Mouse (Mus musculus): Measurements from ENCODE around the gene Zcchc2. TPM values are rescaled to one million over a fixed set of nuclear protein-coding genes. Genes with fewer than 3 reads are reported as not detected.

Gene Zcchc2
- total RNA-seq, 2 experiments from 2014 or later = 18.8 to 19.5 TPM

- no peak for DNase-seq (ENCODE audit: low spot score in 2 of 2)
Measured at GRCm38 (mm10) chr1:105988171-105988570, 2.0 kb upstream of the Zcchc2 start.

- no peak for DNase-seq (ENCODE audit: low spot score in 2 of 2)
Measured at GRCm38 (mm10) chr1:105988903-105989639, 1.1 kb upstream of the Zcchc2 start.

GRCm38 (mm10) chr1:105989640-105989984 is 594 bp upstream of the Zcchc2 start:
- DNase-seq (ENCODE audit: low spot score in 2 of 2) = no peak

- peak; percentile 20 to 41 for DNase-seq (ENCODE audit: low spot score in 2 of 2)
Measured at GRCm38 (mm10) chr1:105990911-105991761, 930 bp downstream of the Zcchc2 start.

- DNase-seq (ENCODE audit: low spot score in 2 of 2) = no peak
Measured at GRCm38 (mm10) chr1:105991931-105992837, 2.0 kb downstream of the Zcchc2 start.

- no peak for DNase-seq (ENCODE audit: low spot score in 2 of 2)
Measured at GRCm38 (mm10) chr1:105993196-105993595, 3.0 kb downstream of the Zcchc2 start.

- peak; percentile 73 to 75 for DNase-seq (ENCODE audit: low spot score in 2 of 2)
Measured at GRCm38 (mm10) chr1:105993601-105994209, 3.5 kb downstream of the Zcchc2 start.

GRCm38 (mm10) chr1:105995966-105996365 is 5.8 kb downstream of the Zcchc2 start:
- DNase-seq (ENCODE audit: low spot score in 2 of 2) = no peak

- no peak for DNase-seq (ENCODE audit: low spot score in 2 of 2)
Measured at GRCm38 (mm10) chr1:105997282-105997681, 7.1 kb downstream of the Zcchc2 start.

GRCm38 (mm10) chr1:105999802-106000201 is 9.6 kb downstream of the Zcchc2 start:
- no peak for DNase-seq (ENCODE audit: low spot score in 2 of 2)

GRCm38 (mm10) chr1:106007581-106007980 is 17.4 kb downstream of the Zcchc2 start:
- no peak for DNase-seq (ENCODE audit: low spot score in 2 of 2)

- DNase-seq (ENCODE audit: low spot score in 2 of 2) = no peak
Measured at GRCm38 (mm10) chr1:106011097-106011496, 20.9 kb downstream of the Zcchc2 start.

GRCm38 (mm10) chr1:106013759-106014158 is 23.6 kb downstream of the Zcchc2 start:
- no peak for DNase-seq (ENCODE audit: low spot score in 2 of 2)

- DNase-seq (ENCODE audit: low spot score in 2 of 2) = no peak
Measured at GRCm38 (mm10) chr1:106016262-106016661, 26.1 kb downstream of the Zcchc2 start.

- DNase-seq (ENCODE audit: low spot score in 2 of 2) = no peak
Measured at GRCm38 (mm10) chr1:106019854-106020253, 29.6 kb downstream of the Zcchc2 start.

GRCm38 (mm10) chr1:106022998-106023397 is 32.8 kb downstream of the Zcchc2 start:
- DNase-seq (ENCODE audit: low spot score in 2 of 2) = no peak

- DNase-seq (ENCODE audit: low spot score in 2 of 2) = no peak
Measured at GRCm38 (mm10) chr1:106024254-106024653, 34.0 kb downstream of the Zcchc2 start.

GRCm38 (mm10) chr1:106024778-106025177 is 34.6 kb downstream of the Zcchc2 start:
- DNase-seq (ENCODE audit: low spot score in 2 of 2) = no peak

GRCm38 (mm10) chr1:106029769-106030168 is 39.6 kb downstream of the Zcchc2 start:
- DNase-seq (ENCODE audit: low spot score in 2 of 2) = no peak

- no peak for DNase-seq (ENCODE audit: low spot score in 2 of 2)
Measured at GRCm38 (mm10) chr1:106030331-106030730, 40.1 kb downstream of the Zcchc2 start.

- DNase-seq (ENCODE audit: low spot score in 2 of 2) = no peak
Measured at GRCm38 (mm10) chr1:106030886-106031285, 40.7 kb downstream of the Zcchc2 start.
